Mouse (Mus musculus): ENCODE results near the gene Pfkl. TPM values are rescaled to one million over a fixed set of nuclear protein-coding genes. Genes with fewer than 3 reads are reported as not detected.

Pfkl gene
- total and polyA plus RNA-seq, 3 experiments = 101 to 115 (median 109) TPM

DNA sequence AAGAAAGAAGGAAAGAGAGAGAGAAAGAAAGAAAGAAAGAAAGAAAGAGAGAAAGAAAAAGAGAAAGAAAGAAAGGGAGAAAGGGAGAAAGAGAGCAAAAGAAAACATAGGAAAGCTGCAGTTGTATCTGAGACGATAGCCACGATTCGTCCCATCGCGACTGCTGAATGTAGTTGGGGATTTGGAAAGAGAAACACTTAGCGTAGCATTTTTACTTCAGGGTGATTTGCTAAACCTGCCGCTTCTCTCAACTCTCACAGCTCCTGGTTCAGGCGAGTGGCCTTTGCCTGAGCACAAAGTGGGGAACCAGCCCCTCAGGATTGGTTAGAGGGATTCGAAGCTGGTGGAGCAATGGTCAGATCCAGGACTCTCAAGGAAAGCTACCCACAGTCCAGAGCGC is 452 bp upstream of the Pfkl start:
- no peak overlapping the region for H3K4me3 ChIP-seq
- H3K9ac ChIP-seq (ENCODE audit: low read depth, low read length) = no peak overlapping the region
- intact Hi-C loops (cut with DNase I) = no loop called here
- DNase-seq = peak in 1 of 2 experiments; percentile 20
- H3K4me1 ChIP-seq (ENCODE audit: control insufficient read depth, insufficient read depth, low read length) = peaks cover 10% of the 10 kb centered on the region
- no peaks in the 10 kb centered on the region for H3K27me3 ChIP-seq (ENCODE audit: control insufficient read depth, insufficient read depth, low read length)
- TF ChIP-seq EP300 (IDR thresholded peaks at IDR 0.05; ENCODE audit: insufficient read depth, low read depth, low read length) = no peak
- no peak for TF ChIP-seq POLR2A (IDR thresholded peaks at IDR 0.05; ENCODE audit: insufficient read depth, low read depth, low read length)
- no peak for TF ChIP-seq CTCF (IDR thresholded peaks at IDR 0.05)
- H3K36me3 ChIP-seq (ENCODE audit: control insufficient read depth, insufficient read depth, low read length) = no peaks in the 10 kb centered on the region
- peak overlapping the region; percentile 96; the same call in 1 of the 2 replicates for H3K27ac ChIP-seq
- H3K79me2 ChIP-seq (replicated peaks; ENCODE audit: control insufficient read depth, insufficient read depth, low read length) = peaks cover under 1% of the 10 kb centered on the region; the same call in 1 of the 2 replicates
- WGBS = 24% methylated on average over 10 of the region's 10 CpGs

DNA sequence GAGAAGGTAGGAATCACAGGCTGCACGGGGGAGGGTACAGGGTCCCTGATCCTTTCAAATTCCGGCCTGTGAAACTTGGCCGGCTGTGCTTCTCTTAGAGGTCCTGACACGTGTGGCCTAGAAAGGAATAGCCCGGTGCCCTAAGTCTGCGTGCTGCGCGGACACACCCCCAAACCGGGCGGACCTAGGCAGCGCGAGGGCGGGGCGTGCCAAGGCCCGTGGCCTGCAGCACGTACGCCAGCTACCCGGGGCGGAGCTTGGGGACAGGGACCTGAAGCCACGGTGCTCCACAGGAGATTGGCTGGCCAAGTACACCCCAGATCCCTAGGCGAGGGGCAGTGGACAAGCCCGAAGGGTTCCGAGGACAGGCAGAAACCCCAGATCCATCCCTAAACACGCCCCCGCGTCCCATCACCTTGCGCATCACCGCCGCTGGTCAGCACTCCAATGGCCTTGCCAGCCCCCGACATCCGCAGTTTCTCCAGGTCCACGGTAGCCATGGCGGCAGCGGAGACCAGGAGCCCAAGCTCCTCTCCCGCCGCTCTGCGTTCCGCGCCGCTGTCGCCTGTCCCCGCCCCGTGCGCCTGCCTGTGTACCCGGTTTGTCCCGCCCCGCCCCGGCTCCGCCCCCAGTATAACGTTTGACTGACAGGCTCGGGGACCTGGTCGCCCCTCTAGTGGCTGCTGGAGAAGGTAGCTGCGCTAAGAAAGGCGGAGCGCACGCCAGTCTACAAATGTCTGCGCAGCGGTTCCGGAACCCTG is 519 bp downstream of the Pfkl start:
- DNase-seq = peak; percentile 95 to 96
- Histone ChIP-seq H3K9ac (ENCODE audit: low read depth, low read length) (peak overlapping the region; percentile 87), H3K4me3 (peak overlapping the region; percentile 66), H3K27me3 (ENCODE audit: control insufficient read depth, insufficient read depth, low read length) (no peaks in the 10 kb centered on the region), H3K27ac (peak overlapping the region; percentile 96), H3K36me3 (ENCODE audit: control insufficient read depth, insufficient read depth, low read length) (no peaks in the 10 kb centered on the region), H3K4me1 (ENCODE audit: control insufficient read depth, insufficient read depth, low read length) (peaks cover 9% of the 10 kb centered on the region), H3K79me2 (replicated peaks; ENCODE audit: control insufficient read depth, insufficient read depth, low read length) (peaks cover 3% of the 10 kb centered on the region; the same call in 1 of the 2 replicates)
- under 1% methylated on average over 59 of the region's 59 CpGs for WGBS
- peak; percentile 85 for TF ChIP-seq CTCF (IDR thresholded peaks at IDR 0.05)
- peak; percentile 34; the same call in 1 of the 2 replicates for TF ChIP-seq EP300 (IDR thresholded peaks at IDR 0.05; ENCODE audit: insufficient read depth, low read depth, low read length)
- peak; percentile 80 for TF ChIP-seq POLR2A (IDR thresholded peaks at IDR 0.05; ENCODE audit: insufficient read depth, low read depth, low read length)
- intact Hi-C loops (cut with DNase I) = loop anchor here (2.0 kb wide), 1 partner anchor 25 kb away; no protein-coding TSS in a partner anchor

DNA sequence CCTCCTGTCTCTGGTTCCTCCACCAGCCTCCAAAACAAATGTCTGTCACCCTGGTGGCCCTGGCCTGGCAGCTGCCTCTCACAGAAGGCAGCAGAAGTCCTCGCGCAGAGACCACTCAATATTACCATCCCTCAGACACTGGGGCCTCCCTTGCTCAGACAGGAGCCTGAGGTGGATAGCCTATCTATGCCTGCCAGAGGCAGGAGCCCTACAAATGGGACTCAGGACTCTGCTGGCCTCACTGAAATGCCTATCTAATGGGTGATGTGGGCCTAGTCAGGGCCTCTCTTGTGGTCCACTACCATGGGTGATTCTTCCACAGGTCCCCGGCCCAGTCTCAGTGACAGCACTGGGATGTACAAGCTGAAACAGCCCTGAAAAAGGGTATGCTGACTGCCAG is 1.7 kb downstream of the Pfkl start:
- no peaks in the 10 kb centered on the region for H3K27me3 ChIP-seq (ENCODE audit: control insufficient read depth, insufficient read depth, low read length)
- intact Hi-C loops (cut with DNase I) = loop anchor here (2.0 kb wide), 1 partner anchor 23 kb away; no protein-coding TSS in a partner anchor
- no peak overlapping the region for H3K27ac ChIP-seq
- peaks cover 9% of the 10 kb centered on the region for H3K4me1 ChIP-seq (ENCODE audit: control insufficient read depth, insufficient read depth, low read length)
- H3K9ac ChIP-seq (ENCODE audit: low read depth, low read length) = no peak overlapping the region; the same call in 1 of the 2 replicates
- TF ChIP-seq CTCF (IDR thresholded peaks at IDR 0.05) (no peak), POLR2A (IDR thresholded peaks at IDR 0.05; ENCODE audit: insufficient read depth, low read depth, low read length) (no peak), EP300 (IDR thresholded peaks at IDR 0.05; ENCODE audit: insufficient read depth, low read depth, low read length) (no peak)
- H3K79me2 ChIP-seq (replicated peaks; ENCODE audit: control insufficient read depth, insufficient read depth, low read length) = peaks cover 3% of the 10 kb centered on the region; the same call in 1 of the 2 replicates
- DNase-seq = no peak
- 76% methylated on average over 3 of the region's 3 CpGs for WGBS
- no peaks in the 10 kb centered on the region for H3K36me3 ChIP-seq (ENCODE audit: control insufficient read depth, insufficient read depth, low read length)
- H3K4me3 ChIP-seq = peak overlapping the region; percentile 66; the same call in 1 of the 2 replicates

DNA sequence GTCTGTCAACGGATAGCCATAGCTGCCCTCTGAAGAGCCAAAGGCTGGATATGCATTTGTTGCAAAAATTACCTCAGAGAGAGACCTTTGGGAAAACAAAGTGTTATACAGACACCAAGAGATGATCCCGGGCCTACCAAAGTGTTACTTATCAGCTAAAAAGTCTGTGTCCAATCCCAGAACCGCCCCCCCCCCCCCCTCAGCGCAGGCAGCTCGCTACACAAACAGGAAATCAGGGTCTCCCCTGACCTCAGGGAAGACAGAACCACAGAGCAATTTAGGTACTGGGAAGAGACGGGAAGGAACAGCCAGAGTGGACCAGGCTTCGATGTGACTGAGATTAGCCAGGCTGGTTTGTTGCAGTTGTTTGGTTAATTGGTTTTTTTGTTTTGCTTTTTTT is 2.7 kb downstream of the Pfkl start:
- DNase-seq = no peak
- Histone ChIP-seq H3K27ac (no peak overlapping the region), H3K9ac (ENCODE audit: low read depth, low read length) (no peak overlapping the region), H3K79me2 (replicated peaks; ENCODE audit: control insufficient read depth, insufficient read depth, low read length) (peaks cover 3% of the 10 kb centered on the region; the same call in 1 of the 2 replicates), H3K4me3 (no peak overlapping the region), H3K4me1 (ENCODE audit: control insufficient read depth, insufficient read depth, low read length) (peaks cover 9% of the 10 kb centered on the region), H3K27me3 (ENCODE audit: control insufficient read depth, insufficient read depth, low read length) (no peaks in the 10 kb centered on the region), H3K36me3 (ENCODE audit: control insufficient read depth, insufficient read depth, low read length) (no peaks in the 10 kb centered on the region)
- intact Hi-C loops (cut with DNase I) = no loop called here
- 24% methylated on average over 7 of the region's 7 CpGs for WGBS
- TF ChIP-seq POLR2A (IDR thresholded peaks at IDR 0.05; ENCODE audit: insufficient read depth, low read depth, low read length) = no peak
- TF ChIP-seq EP300 (IDR thresholded peaks at IDR 0.05; ENCODE audit: insufficient read depth, low read depth, low read length) = no peak
- no peak for TF ChIP-seq CTCF (IDR thresholded peaks at IDR 0.05)

DNA sequence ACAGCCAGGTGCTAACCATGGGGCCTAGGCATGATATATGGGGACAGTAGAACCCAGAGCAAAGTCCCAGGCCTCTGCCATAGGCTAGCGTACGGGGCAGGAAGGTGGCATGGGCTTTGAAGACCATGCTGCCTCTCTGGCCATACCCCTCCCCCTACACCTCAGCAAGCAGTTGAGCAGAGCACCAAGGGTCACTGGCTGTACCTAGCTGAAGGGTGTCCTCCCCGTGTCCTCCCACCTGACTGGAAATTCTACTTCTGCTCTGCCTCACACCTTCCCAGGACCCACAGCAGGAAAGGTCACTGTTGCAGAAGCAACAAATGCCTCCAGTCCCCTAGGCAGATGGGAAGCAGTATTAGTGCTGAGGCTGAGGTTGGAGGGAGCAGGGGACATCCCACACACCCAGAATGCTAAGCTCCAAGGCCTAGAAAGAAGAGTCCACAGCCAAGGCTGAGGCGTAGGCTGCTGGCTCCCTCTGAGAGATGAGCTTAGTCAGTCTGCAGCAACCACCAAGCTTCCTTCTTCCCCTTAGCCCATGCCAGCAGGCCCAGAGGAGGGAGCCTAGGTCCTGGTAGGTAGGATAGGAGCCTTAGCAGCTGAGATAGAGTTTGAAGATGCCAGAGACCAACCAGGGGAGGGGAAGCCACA is 4.0 kb downstream of the Pfkl start:
- DNase-seq = no peak
- no peaks in the 10 kb centered on the region for H3K36me3 ChIP-seq (ENCODE audit: control insufficient read depth, insufficient read depth, low read length)
- peaks cover 3% of the 10 kb centered on the region; the same call in 1 of the 2 replicates for H3K79me2 ChIP-seq (replicated peaks; ENCODE audit: control insufficient read depth, insufficient read depth, low read length)
- H3K9ac ChIP-seq (ENCODE audit: low read depth, low read length) = no peak overlapping the region
- no peak for TF ChIP-seq CTCF (IDR thresholded peaks at IDR 0.05)
- 88% methylated on average over 4 of the region's 4 CpGs for WGBS
- no peak overlapping the region for H3K4me3 ChIP-seq
- intact Hi-C loops (cut with DNase I) = no loop called here
- peaks cover 9% of the 10 kb centered on the region for H3K4me1 ChIP-seq (ENCODE audit: control insufficient read depth, insufficient read depth, low read length)
- no peaks in the 10 kb centered on the region for H3K27me3 ChIP-seq (ENCODE audit: control insufficient read depth, insufficient read depth, low read length)
- no peak overlapping the region for H3K27ac ChIP-seq

All from heart, adult 2 months (tissue).